Mouse (Mus musculus) liver, embryonic 14.5 days (tissue): Measurements from ENCODE around the gene Nr1h5.

ENCODE experiments used
- CTCF ChIP-seq: IDR thresholded peaks from 2 replicates; pipeline ENCODE4 v1.5.1; 2016; ENCODE audit warnings: antibody characterized with exemption, low read depth, control low read depth
- EP300 ChIP-seq: IDR thresholded peaks from 2 replicates; pipeline ENCODE4 v1.6.1; 2016; ENCODE audit warnings: antibody characterized with exemption, low read depth

DNA sequence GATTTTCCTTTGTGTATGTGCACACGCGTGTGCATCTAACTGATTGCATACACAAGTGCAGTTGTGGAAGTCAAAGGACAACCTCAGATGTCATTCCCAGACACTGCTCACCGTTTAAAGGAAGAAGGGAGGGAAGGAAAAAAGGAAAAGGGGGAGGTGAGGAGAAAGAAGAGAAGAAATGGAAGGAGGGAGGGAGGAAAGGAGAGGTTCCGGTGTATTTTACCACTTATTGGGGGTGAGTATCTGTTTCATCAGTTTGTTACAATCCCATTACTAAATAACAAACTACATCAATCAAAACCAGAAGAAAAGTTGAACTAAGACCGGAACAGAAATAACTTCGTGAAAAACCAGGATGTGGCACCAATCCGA is 31.3 kb upstream of the Nr1h5 start:
- TF ChIP-seq CTCF (no peak), EP300 (no peak)
